In genomic region chr9:78558586-78559214, GRCm38 (mm10) we compare ENCODE assay signal across 10 mouse cellular contexts. TPM values are rescaled to one million over a fixed set of nuclear protein-coding genes. Genes with fewer than 3 reads are reported as not detected.
DNase-seq lines count a peak whose midpoint lies in the region; ATAC-seq and TF ChIP-seq lines count a peak whose summit lies in the region.
"Had no signal": no experiment of that assay in that cellular context is flagged by ENCODE, and none has a peak within 500 bp of the region (broad histone marks: within the 10 kb centered on the region; RNA-seq: fewer than 3 reads in every experiment).

No protein-coding gene starts in this region.

- no peak overlapping the region for H3K9ac ChIP-seq in lung, embryonic 14.5 days
- no peak overlapping the region for H3K9ac ChIP-seq in stomach, postnatal 0 days (ENCODE audit: low read length)
- no peak overlapping the region for H3K9ac ChIP-seq in heart, adult 2 months (ENCODE audit: low read depth, low read length)

- H3K79me2 ChIP-seq in heart, adult 2 months (replicated peaks; ENCODE audit: control insufficient read depth, insufficient read depth, low read length), result no peaks in the 10 kb centered on the region

- H3K36me3 ChIP-seq in lung, embryonic 14.5 days (ENCODE audit: insufficient read depth), result no peaks in the 10 kb centered on the region
- peaks cover 5% of the 10 kb centered on the region; the same call in 1 of the 2 replicates for H3K36me3 ChIP-seq in stomach, postnatal 0 days (ENCODE audit: control insufficient read depth, insufficient read depth, low read length)
- no peaks in the 10 kb centered on the region for H3K36me3 ChIP-seq in heart, adult 2 months (ENCODE audit: control insufficient read depth, insufficient read depth, low read length)

- no peak for TF ChIP-seq POLR2A in heart, adult 2 months (IDR thresholded peaks at IDR 0.05; ENCODE audit: insufficient read depth, low read depth, low read length)

- 76% methylated on average over 8 of the region's 8 CpGs for WGBS in lung, embryonic 14.5 days
- WGBS in stomach, postnatal 0 days, result 67% methylated on average over 8 of the region's 8 CpGs
- 81% methylated on average over 8 of the region's 8 CpGs for WGBS in heart, adult 2 months

- H3K4me1 ChIP-seq in lung, embryonic 14.5 days (ENCODE audit: insufficient read depth), result no peaks in the 10 kb centered on the region
- no peaks in the 10 kb centered on the region for H3K4me1 ChIP-seq in stomach, postnatal 0 days (replicated peaks; ENCODE audit: control insufficient read depth, insufficient read depth)
- no peaks in the 10 kb centered on the region for H3K4me1 ChIP-seq in heart, adult 2 months (ENCODE audit: control insufficient read depth, insufficient read depth, low read length)

- no peaks in the 10 kb centered on the region for H3K9me3 ChIP-seq in lung, embryonic 14.5 days (ENCODE audit: low read depth, low read length)
- no peaks in the 10 kb centered on the region for H3K9me3 ChIP-seq in stomach, postnatal 0 days (ENCODE audit: control insufficient read depth, low read length)

- intact Hi-C loops in heart, adult 2 months (cut with DNase I), result no loop called here

- peak; percentile 28 for DNase-seq in lung, embryonic 14.5 days
- no peak for DNase-seq in lung, adult 18-20 months
- DNase-seq in c-Kit-positive CD71-positive TER-119-negative erythroid progenitor cells, embryonic 14.5 days (ENCODE audit: low read depth), result peak; percentile 42
- peak; percentile 80 to 87 for DNase-seq in kidney, postnatal 25 days
- DNase-seq in stomach, postnatal 0 days (ENCODE audit: low spot score), result peak; percentile 76
- DNase-seq in frontal cortex, postnatal 14 days (ENCODE audit: low spot score in 2 of 2), result no peak
- DNase-seq in heart, adult 2 months, result no peak
- DNase-seq: cerebellum, postnatal 36 days; lung, postnatal 14 days; right cerebral cortex, postnatal 14 days had no signal

- H3K4me3 ChIP-seq in lung, embryonic 14.5 days (ENCODE audit: low read depth, low read length), result no peak overlapping the region
- H3K4me3 ChIP-seq in stomach, postnatal 0 days (ENCODE audit: low read depth, low read length), result no peak overlapping the region
- H3K4me3 ChIP-seq in heart, adult 2 months, result no peak overlapping the region

- H3K4me2 ChIP-seq in lung, embryonic 14.5 days, result no peak overlapping the region
- no peak overlapping the region for H3K4me2 ChIP-seq in stomach, postnatal 0 days (replicated peaks; ENCODE audit: low read depth)

- ATAC-seq in lung, embryonic 14.5 days (ENCODE audit: insufficient read depth), result no peak
- ATAC-seq in stomach, postnatal 0 days (ENCODE audit: low FRiP score, low TSS enrichment), result peak; percentile 89

- TF ChIP-seq EP300 in stomach, postnatal 0 days (optimal IDR thresholded peaks at IDR 0.05), result no peak
- TF ChIP-seq EP300 in heart, adult 2 months (IDR thresholded peaks at IDR 0.05; ENCODE audit: insufficient read depth, low read depth, low read length), result no peak

- TF ChIP-seq CTCF in lung, embryonic 14.5 days (IDR thresholded peaks at IDR 0.05; ENCODE audit: low read depth), result no peak
- TF ChIP-seq CTCF in stomach, postnatal 0 days (IDR thresholded peaks at IDR 0.05; ENCODE audit: low read depth), result no peak
- TF ChIP-seq CTCF in heart, adult 2 months (IDR thresholded peaks at IDR 0.05), result no peak

- no peak overlapping the region for H3K27ac ChIP-seq in lung, embryonic 14.5 days (ENCODE audit: low read depth)
- no peak overlapping the region for H3K27ac ChIP-seq in stomach, postnatal 0 days (replicated peaks)
- no peak overlapping the region for H3K27ac ChIP-seq in heart, adult 2 months

- no peaks in the 10 kb centered on the region for H3K27me3 ChIP-seq in lung, embryonic 14.5 days (ENCODE audit: insufficient read depth, low read length)
- no peaks in the 10 kb centered on the region for H3K27me3 ChIP-seq in stomach, postnatal 0 days (ENCODE audit: control insufficient read depth, insufficient read depth, low read length)
- H3K27me3 ChIP-seq in heart, adult 2 months (ENCODE audit: control insufficient read depth, insufficient read depth, low read length), result no peaks in the 10 kb centered on the region

RNA-seq across cellular contexts. Expression of gene Slc17a5, which starts 29.1 kb away (rescaled TPM):
- polyA plus RNA-seq in lung, embryonic 14.5 days (2014; fragmentation: Nextera tagmentation; extraction: Ambion mirVana), result 12.2 and 12.7 TPM in 2 replicates
- polyA plus RNA-seq in stomach, postnatal 0 days (2015; fragmentation: Nextera tagmentation; extraction: Ambion mirVana), result 9.3 and 10.0 TPM in 2 replicates
- 1 to 10 TPM; 3.8 to 4.9 TPM for total RNA-seq in heart, adult 2 months (2021)
- 5.1 TPM in 2 replicates for polyA plus RNA-seq in heart, adult 2 months (2012; rRNA removed)

RNA-seq across cellular contexts. Expression of gene Cd109, which starts 56.6 kb away (rescaled TPM):
- 14.2 and 14.4 TPM in 2 replicates for polyA plus RNA-seq in lung, embryonic 14.5 days (2014; fragmentation: Nextera tagmentation; extraction: Ambion mirVana)
- 13.5 and 13.6 TPM in 2 replicates for polyA plus RNA-seq in stomach, postnatal 0 days (2015; fragmentation: Nextera tagmentation; extraction: Ambion mirVana)
- total RNA-seq in heart, adult 2 months (2021), result under 1 TPM; 0.77 to 0.89 TPM
- polyA plus RNA-seq in heart, adult 2 months (2012; rRNA removed), result 0.88 and 1.3 TPM in 2 replicates

Comparison
In these comparisons a context has a peak if more than half of its experiments do, and no peak if none do; other contexts are left out.
1. DNase-seq: peak in lung, embryonic 14.5 days (single experiment), c-Kit-positive CD71-positive TER-119-negative erythroid progenitor cells, embryonic 14.5 days (single experiment), kidney, postnatal 25 days (2 of 2) and stomach, postnatal 0 days (single experiment); none in lung, adult 18-20 months (0 of 2), frontal cortex, postnatal 14 days (0 of 2) and heart, adult 2 months (0 of 2).